ENCODE assay signal across 14 mouse cellular contexts in genomic region chr15:27341518-27341976, GRCm38 (mm10).
DNase-seq lines count a peak whose midpoint lies in the region; ATAC-seq and TF ChIP-seq lines count a peak whose summit lies in the region.
"Had no signal": no experiment of that assay in that cellular context is flagged by ENCODE, and none has a peak within 500 bp of the region (broad histone marks: within the 10 kb centered on the region; RNA-seq: fewer than 3 reads in every experiment).

No protein-coding gene starts in this region.

- no peak for TF ChIP-seq POLR2A in lung, adult 2 months (IDR thresholded peaks at IDR 0.05; ENCODE audit: borderline replicate concordance, extremely low read depth, low read depth, low read length)

- 32% methylated on average over 5 of the region's 5 CpGs for WGBS in lung, adult 2 months

- no peak for DNase-seq in cerebellum, postnatal 4 days (ENCODE audit: low spot score in 2 of 2)
- DNase-seq in lung, postnatal 25 days (ENCODE audit: low spot score), result peak; percentile 11
- DNase-seq in lung, adult 2 months, result no peak
- DNase-seq in cerebellum, adult 9-11 months, result peak; percentile 91
- no peak for DNase-seq in layer of hippocampus, postnatal 14 days (ENCODE audit: low spot score in 2 of 2)
- DNase-seq: kidney, adult 18-20 months; thymus, postnatal 36 days had no signal

- TF ChIP-seq CTCF in lung, adult 2 months (IDR thresholded peaks at IDR 0.05; ENCODE audit: insufficient read depth, low read length), result no peak

- H3K4me1 ChIP-seq in lung, adult 2 months (ENCODE audit: control insufficient read depth, insufficient read depth, low read length), result no peaks in the 10 kb centered on the region
- H3K4me1 ChIP-seq: forebrain, embryonic 12.5 days; hindbrain, embryonic 10.5 days; limb, embryonic 15.5 days; stomach, embryonic 15.5 days had no signal

- H3K4me3 ChIP-seq in lung, adult 2 months (replicated peaks; ENCODE audit: extremely low read depth, low read depth, low read length), result no peak overlapping the region
- H3K4me3 ChIP-seq: forebrain, embryonic 12.5 days; hindbrain, embryonic 10.5 days; limb, embryonic 15.5 days; stomach, embryonic 15.5 days had no signal

- ATAC-seq in cerebellum, adult (ENCODE audit: insufficient number of reproducible peaks, low FRiP score, low TSS enrichment), result peak; percentile 98
- ATAC-seq in megakaryocyte progenitor cell, adult 5-6 weeks (replicated peaks; ENCODE audit: poor library complexity), result peak; percentile 52
- ATAC-seq in monocyte, adult 5-6 weeks (replicated peaks; ENCODE audit: insufficient number of reproducible peaks, low FRiP score, low TSS enrichment, poor library complexity, severe bottlenecking), result no peak

Comparison
In these comparisons a context has a peak if more than half of its experiments do, and no peak if none do; other contexts are left out.
1. DNase-seq: peak in lung, postnatal 25 days (single experiment) and cerebellum, adult 9-11 months (single experiment); none in cerebellum, postnatal 4 days (0 of 2), lung, adult 2 months (single experiment) and layer of hippocampus, postnatal 14 days (0 of 2).